Mouse (Mus musculus): Measurements from ENCODE around the gene Cactin.

Cactin gene

GRCm38 (mm10) chr10:81344421-81345161 lies 23.7 kb downstream of the Cactin start:
- no peak for DNase-seq

- no peak for DNase-seq
These were observed 24.2 kb downstream of the Cactin start for GRCm38 (mm10) chr10:81345162-81345534.

- no peak for DNase-seq
These were observed 25.7 kb downstream of the Cactin start for GRCm38 (mm10) chr10:81346453-81347067.

- DNase-seq: no peak
These were observed 28.2 kb downstream of the Cactin start for GRCm38 (mm10) chr10:81349146-81349545.

- peak; percentile 58 for DNase-seq
These were observed 29.1 kb downstream of the Cactin start for GRCm38 (mm10) chr10:81349961-81350350.

GRCm38 (mm10) chr10:81350351-81351063 lies 29.6 kb downstream of the Cactin start, which contains the start of gene Hmg20b:
TSS of gene Hmg20b (minus strand) at chr10:81350480.
- peak; percentile 99 for DNase-seq

GRCm38 (mm10) chr10:81351678-81352291 lies 30.9 kb downstream of the Cactin start:
- no peak for DNase-seq

GRCm38 (mm10) chr10:81354738-81355477 lies 34.0 kb downstream of the Cactin start:
- DNase-seq: no peak

- DNase-seq: no peak
These were observed 34.6 kb downstream of the Cactin start for GRCm38 (mm10) chr10:81355533-81355932.

- DNase-seq: no peak
These were observed 35.6 kb downstream of the Cactin start for GRCm38 (mm10) chr10:81356352-81356990.

GRCm38 (mm10) chr10:81356991-81357844 lies 36.3 kb downstream of the Cactin start, which contains the start of gene Mfsd12:
TSS of gene Mfsd12 (plus strand) at chr10:81357491.
- DNase-seq: peak; percentile 91

- DNase-seq: no peak
These were observed 37.3 kb downstream of the Cactin start for GRCm38 (mm10) chr10:81358209-81358608.

- no peak for DNase-seq
These were observed 37.9 kb downstream of the Cactin start for GRCm38 (mm10) chr10:81358841-81359240.

- no peak for DNase-seq
These were observed 39.8 kb downstream of the Cactin start for GRCm38 (mm10) chr10:81360721-81361120.

- DNase-seq: no peak
These were observed 41.5 kb downstream of the Cactin start for GRCm38 (mm10) chr10:81362336-81362949.

GRCm38 (mm10) chr10:81363436-81364346 lies 42.8 kb downstream of the Cactin start:
- no peak for DNase-seq

- no peak for DNase-seq
These were observed 43.8 kb downstream of the Cactin start for GRCm38 (mm10) chr10:81364666-81365065.

- DNase-seq: no peak
These were observed 44.2 kb downstream of the Cactin start for GRCm38 (mm10) chr10:81365073-81365472.

- DNase-seq: no peak
These were observed 45.0 kb downstream of the Cactin start, which contains the start of gene 4930404N11Rik for GRCm38 (mm10) chr10:81365672-81366476. TSS of gene 4930404N11Rik (minus strand) at chr10:81365816.

Data from cerebellum, adult 8-10 months (tissue).